Mouse (Mus musculus): Measurements from ENCODE around the gene Igtp. TPM values are rescaled to one million over a fixed set of nuclear protein-coding genes. Genes with fewer than 3 reads are reported as not detected.
"Not testable (repeated sequence)": the region's sequence is repeated elsewhere in the genome, so short reads cannot be mapped to it uniquely, and the experiment has no call there.

The Igtp gene
- polyA plus RNA-seq, 1 experiment: 18.6 TPM

GRCm38 (mm10) chr11:58213673-58214342, 14.5 kb downstream of the Igtp start:
- H3K36me3 ChIP-seq (ENCODE audit: control insufficient read depth, insufficient read depth, low read length): no peaks in the 10 kb centered on the region
- peaks cover 8% of the 10 kb centered on the region for H3K4me1 ChIP-seq (ENCODE audit: control insufficient read depth, insufficient read depth, low read length)
- H3K27me3 ChIP-seq (replicated peaks; ENCODE audit: control insufficient read depth, insufficient read depth, low read length): no peaks in the 10 kb centered on the region
- no peak for DNase-seq
- H3K27ac ChIP-seq (ENCODE audit: insufficient read depth, low read depth, low read length): no peak overlapping the region; the same call in 1 of the 2 replicates
- WGBS: 79% methylated on average over 7 of the region's 7 CpGs
- H3K4me3 ChIP-seq (ENCODE audit: insufficient read depth, low read depth, low read length): no peak overlapping the region
- TF ChIP-seq CTCF (conservative IDR thresholded peaks at IDR 0.05; ENCODE audit: insufficient read depth, insufficient read length, low read depth, low read length) (no peak), POLR2A (IDR thresholded peaks at IDR 0.05; ENCODE audit: low read depth, low read length) (no peak)

- no peak for TF ChIP-seq CTCF (conservative IDR thresholded peaks at IDR 0.05; ENCODE audit: insufficient read depth, insufficient read length, low read depth, low read length)
- TF ChIP-seq POLR2A (IDR thresholded peaks at IDR 0.05; ENCODE audit: low read depth, low read length): no peak
- H3K36me3 ChIP-seq (ENCODE audit: control insufficient read depth, insufficient read depth, low read length): no peaks in the 10 kb centered on the region
- no peaks in the 10 kb centered on the region for H3K27me3 ChIP-seq (replicated peaks; ENCODE audit: control insufficient read depth, insufficient read depth, low read length)
- WGBS: 21% methylated on average over 17 of the region's 17 CpGs
- peak overlapping the region; percentile 48 for H3K27ac ChIP-seq (ENCODE audit: insufficient read depth, low read depth, low read length)
- peaks cover 8% of the 10 kb centered on the region for H3K4me1 ChIP-seq (ENCODE audit: control insufficient read depth, insufficient read depth, low read length)
- peak; percentile 98 for DNase-seq
- peak overlapping the region; percentile 43 for H3K4me3 ChIP-seq (ENCODE audit: insufficient read depth, low read depth, low read length)
Measured at GRCm38 (mm10) chr11:58214391-58215048, 15.2 kb downstream of the Igtp start.

DNA sequence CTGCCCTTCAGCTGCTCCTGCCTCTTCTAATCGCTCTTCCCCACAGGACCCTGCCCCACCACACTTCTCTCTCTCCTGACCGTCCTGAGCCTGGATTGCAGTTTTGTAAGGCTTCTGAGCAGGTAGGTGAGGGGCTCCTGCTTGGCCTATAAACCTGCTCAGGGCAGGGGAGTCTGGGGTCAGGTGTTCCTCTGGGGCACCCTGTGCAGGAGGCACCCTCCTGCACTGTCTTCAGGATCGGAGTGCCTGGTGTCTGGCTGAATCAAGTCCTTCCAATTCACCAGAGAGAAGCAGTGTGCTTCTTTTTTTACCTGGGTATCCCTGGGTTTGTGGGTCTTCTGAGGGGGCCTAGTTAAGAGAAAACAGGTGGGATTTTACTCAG, 15.7 kb downstream of the Igtp start:
- DNase-seq; H3K27me3 ChIP-seq (replicated peaks; ENCODE audit: control insufficient read depth, insufficient read depth, low read length); H3K4me1 ChIP-seq (ENCODE audit: control insufficient read depth, insufficient read depth, low read length); H3K36me3 ChIP-seq (ENCODE audit: control insufficient read depth, insufficient read depth, low read length): not testable (repeated sequence)
- Histone ChIP-seq H3K27ac (ENCODE audit: insufficient read depth, low read depth, low read length) (peak overlapping the region; percentile 33; the same call in 1 of the 2 replicates), H3K4me3 (ENCODE audit: insufficient read depth, low read depth, low read length) (peak overlapping the region; percentile 43)
- WGBS: 2% methylated on average over 2 of the region's 3 CpGs

- H3K36me3 ChIP-seq (ENCODE audit: control insufficient read depth, insufficient read depth, low read length): no peaks in the 10 kb centered on the region
- no peak overlapping the region for H3K27ac ChIP-seq (ENCODE audit: insufficient read depth, low read depth, low read length)
- no peaks in the 10 kb centered on the region for H3K27me3 ChIP-seq (replicated peaks; ENCODE audit: control insufficient read depth, insufficient read depth, low read length)
- H3K4me3 ChIP-seq (ENCODE audit: insufficient read depth, low read depth, low read length): peak overlapping the region; percentile 36
- no peak for TF ChIP-seq CTCF (conservative IDR thresholded peaks at IDR 0.05; ENCODE audit: insufficient read depth, insufficient read length, low read depth, low read length)
- no peak for TF ChIP-seq POLR2A (IDR thresholded peaks at IDR 0.05; ENCODE audit: low read depth, low read length)
- no peak for DNase-seq
- 71% methylated on average over 5 of the region's 5 CpGs for WGBS
- H3K4me1 ChIP-seq (ENCODE audit: control insufficient read depth, insufficient read depth, low read length): peaks cover 8% of the 10 kb centered on the region
Measured at GRCm38 (mm10) chr11:58215814-58216213, 16.5 kb downstream of the Igtp start.

DNA sequence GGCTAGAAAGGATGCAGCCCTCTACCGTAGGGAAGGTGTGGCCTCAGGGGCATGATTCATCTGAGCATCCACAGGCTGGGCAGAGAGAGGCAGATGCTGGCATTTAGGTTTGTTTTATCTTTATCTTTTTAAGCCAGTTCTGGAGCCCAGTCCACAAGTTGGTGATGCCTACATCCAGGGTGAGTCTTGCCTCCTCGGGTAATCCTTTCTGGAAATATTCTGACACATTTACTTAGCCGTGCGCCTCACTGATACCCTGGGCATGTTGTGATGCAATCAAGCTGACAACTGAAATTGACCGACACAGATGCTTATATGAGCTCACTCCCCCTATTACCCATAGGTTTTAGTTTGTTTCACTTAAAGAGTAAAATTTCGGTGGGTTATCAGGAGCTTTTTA, 17.5 kb downstream of the Igtp start:
- TF ChIP-seq CTCF (conservative IDR thresholded peaks at IDR 0.05; ENCODE audit: insufficient read depth, insufficient read length, low read depth, low read length) (no peak), POLR2A (IDR thresholded peaks at IDR 0.05; ENCODE audit: low read depth, low read length) (no peak)
- H3K4me3 ChIP-seq (ENCODE audit: insufficient read depth, low read depth, low read length): no peak overlapping the region
- H3K27ac ChIP-seq (ENCODE audit: insufficient read depth, low read depth, low read length): no peak overlapping the region
- H3K36me3 ChIP-seq (ENCODE audit: control insufficient read depth, insufficient read depth, low read length): no peaks in the 10 kb centered on the region
- 84% methylated on average over 6 of the region's 6 CpGs for WGBS
- H3K27me3 ChIP-seq (replicated peaks; ENCODE audit: control insufficient read depth, insufficient read depth, low read length): no peaks in the 10 kb centered on the region
- DNase-seq: no peak
- H3K4me1 ChIP-seq (ENCODE audit: control insufficient read depth, insufficient read depth, low read length): peaks cover 8% of the 10 kb centered on the region

DNA sequence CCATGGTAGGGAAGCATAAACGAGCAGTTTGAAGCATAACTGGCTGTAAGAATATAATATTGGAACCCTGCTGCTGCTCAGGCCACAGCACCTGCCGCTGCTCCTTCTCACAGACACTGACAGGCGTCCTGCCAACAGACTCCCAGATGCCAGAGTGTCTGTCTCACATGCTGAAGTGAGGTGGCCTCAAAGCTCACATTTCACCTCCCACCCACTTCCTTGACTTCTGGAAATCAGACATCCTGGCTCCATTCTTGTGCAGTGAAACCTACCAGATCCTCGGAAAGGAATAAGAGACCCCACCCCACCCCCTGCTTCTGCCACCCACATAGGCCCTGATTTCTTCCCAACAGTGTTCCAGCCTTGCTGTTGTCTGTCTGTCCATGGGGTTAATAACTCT, 24.4 kb downstream of the Igtp start:
- no peak overlapping the region for H3K4me3 ChIP-seq (ENCODE audit: insufficient read depth, low read depth, low read length)
- H3K27ac ChIP-seq (ENCODE audit: insufficient read depth, low read depth, low read length): no peak overlapping the region
- H3K4me1 ChIP-seq (ENCODE audit: control insufficient read depth, insufficient read depth, low read length): peaks cover 9% of the 10 kb centered on the region; the same call in 1 of the 2 replicates
- no peaks in the 10 kb centered on the region for H3K27me3 ChIP-seq (replicated peaks; ENCODE audit: control insufficient read depth, insufficient read depth, low read length)
- WGBS: 19% methylated on average over 4 of the region's 4 CpGs
- TF ChIP-seq POLR2A (IDR thresholded peaks at IDR 0.05; ENCODE audit: low read depth, low read length): no peak
- TF ChIP-seq CTCF (conservative IDR thresholded peaks at IDR 0.05; ENCODE audit: insufficient read depth, insufficient read length, low read depth, low read length): no peak
- DNase-seq: peak; percentile 56
- no peaks in the 10 kb centered on the region for H3K36me3 ChIP-seq (ENCODE audit: control insufficient read depth, insufficient read depth, low read length)

GRCm38 (mm10) chr11:58224313-58224712, 25.0 kb downstream of the Igtp start:
- H3K4me1 ChIP-seq (ENCODE audit: control insufficient read depth, insufficient read depth, low read length): peaks cover 9% of the 10 kb centered on the region; the same call in 1 of the 2 replicates
- WGBS: 15% methylated on average over 7 of the region's 7 CpGs
- H3K4me3 ChIP-seq (ENCODE audit: insufficient read depth, low read depth, low read length): no peak overlapping the region
- TF ChIP-seq CTCF (conservative IDR thresholded peaks at IDR 0.05; ENCODE audit: insufficient read depth, insufficient read length, low read depth, low read length): no peak
- no peak for TF ChIP-seq POLR2A (IDR thresholded peaks at IDR 0.05; ENCODE audit: low read depth, low read length)
- H3K36me3 ChIP-seq (ENCODE audit: control insufficient read depth, insufficient read depth, low read length): no peaks in the 10 kb centered on the region
- H3K27ac ChIP-seq (ENCODE audit: insufficient read depth, low read depth, low read length): peak overlapping the region; percentile 10; the same call in 1 of the 2 replicates
- DNase-seq: peak; percentile 89
- H3K27me3 ChIP-seq (replicated peaks; ENCODE audit: control insufficient read depth, insufficient read depth, low read length): no peaks in the 10 kb centered on the region

- H3K27me3 ChIP-seq (replicated peaks; ENCODE audit: control insufficient read depth, insufficient read depth, low read length); H3K27ac ChIP-seq (ENCODE audit: insufficient read depth, low read depth, low read length); H3K4me1 ChIP-seq (ENCODE audit: control insufficient read depth, insufficient read depth, low read length); H3K36me3 ChIP-seq (ENCODE audit: control insufficient read depth, insufficient read depth, low read length); DNase-seq; H3K4me3 ChIP-seq (ENCODE audit: insufficient read depth, low read depth, low read length): not testable (repeated sequence)
- WGBS: 56% methylated on average over 2 of the region's 2 CpGs
Measured at GRCm38 (mm10) chr11:58224872-58225271, 25.5 kb downstream of the Igtp start.
